Mouse (Mus musculus) layer of hippocampus, adult 2 months (tissue): ENCODE results near the gene Myl4. TPM values are rescaled to one million over a fixed set of nuclear protein-coding genes. Genes with fewer than 3 reads are reported as not detected.
A peak's percentile ranks its signal among the peaks of the same experiment; 100 is the strongest.
"Not testable (repeated sequence)": the region's sequence is repeated elsewhere in the genome, so short reads cannot be mapped to it uniquely, and the experiment has no call there.

Source experiments
- DNase-seq, 2 experiments: peaks; one replicate each; pipeline ENCODE4 v3.0.0; 2022; ENCODE audit warnings: low spot score in 2 of 2
- H3K27ac ChIP-seq: fragments of 200-600 bp; 2 replicates; pipeline ENCODE4 v1.8.1; 2022
- H3K4me3 ChIP-seq: fragments of 200-600 bp; 2 replicates; pipeline ENCODE4 v1.8.1; 2022; ENCODE audit warnings: mild to moderate bottlenecking
- CTCF ChIP-seq: fragments of 200-600 bp; conservative IDR thresholded peaks from 2 replicates; pipeline ENCODE4 v1.8.1; 2022; ENCODE audit warnings: antibody characterized with exemption, mild to moderate bottlenecking, moderate library complexity
- long read RNA-seq, 2 experiments: library from polyadenylated mRNA; stranded (forward); transcript quantifications; one replicate each; pipeline ENCODE4 v2.0.0; 2021; ENCODE audit warnings: borderline mapping rate in 2 of 2
- total RNA-seq, 2 experiments: library from RNA; stranded (reverse); gene quantifications; 2 replicates each; pipeline ENCODE4 v1.2.3; 2021

The Myl4 gene
- 1 to 10 TPM; 2.7 to 2.9 TPM for total RNA-seq
- long read RNA-seq, experiment 1, partial matches to known transcripts: 2 of 3 reads
- long read RNA-seq, experiment 1, other reads (novel, unspliced or antisense): 1 of 3 reads
- long read RNA-seq, experiment 2, partial matches to known transcripts: 2 of 5 reads
- long read RNA-seq, experiment 2, other reads (novel, unspliced or antisense): 3 of 5 reads

DNA sequence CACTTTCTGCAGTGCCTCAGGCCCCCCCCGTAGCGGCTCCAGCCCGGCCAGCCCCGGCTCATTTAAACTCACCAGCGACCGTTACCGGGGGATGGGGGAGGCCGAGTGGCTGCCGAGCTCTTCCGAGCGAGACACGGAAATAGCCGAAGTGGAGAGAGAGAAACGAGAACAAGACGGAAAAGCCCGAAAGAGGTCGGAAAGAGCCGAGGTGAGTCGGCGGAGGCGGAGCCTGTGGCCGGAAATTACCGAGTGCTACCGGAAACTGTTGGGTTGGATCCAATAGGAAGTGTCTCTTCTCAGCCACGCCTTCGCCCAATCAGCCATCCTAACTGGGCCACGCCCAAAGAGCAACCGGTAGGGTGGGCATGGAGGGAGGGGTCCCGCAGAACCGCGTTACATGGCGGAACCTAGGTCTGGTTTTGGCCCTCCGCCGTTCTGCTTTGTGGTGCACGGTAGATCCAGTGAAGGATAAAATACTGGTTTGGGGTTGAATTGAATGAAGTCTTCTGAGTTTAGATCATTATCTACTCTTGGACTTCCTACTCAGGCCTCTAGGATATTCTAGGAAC is at the start of gene Myl4, which contains the start of gene Cdc27:
Gene Myl4, plus strand, starts transcription at position 258 of the 569 bp plus-strand sequence.
Gene Cdc27, minus strand, starts transcription at position 215 of the 569 bp plus-strand sequence.
- peak; percentile 99 to 100 for DNase-seq
- peak; percentile 35 for TF ChIP-seq CTCF
- Histone ChIP-seq H3K27ac (peak within 1 kb of the TSS; percentile 98), H3K4me3 (peak within 1 kb of the TSS; percentile 98)

- H3K4me3 ChIP-seq: no peak overlapping the region
- TF ChIP-seq CTCF: peak; percentile 39
These were observed 42.0 kb upstream of the Myl4 start for GRCm38 (mm10) chr11:104508455-104508854.

GRCm38 (mm10) chr11:104510606-104511005 is 39.9 kb upstream of the Myl4 start:
- TF ChIP-seq CTCF: peak; percentile 73
- Histone ChIP-seq H3K4me3 (no peak overlapping the region), H3K27ac (no peak overlapping the region)
- DNase-seq: peak in 1 of 2 experiments; percentile 31

More at GRCm38 (mm10) chr11:104508455-104508854, 42.0 kb upstream of the Myl4 start:
- no peak overlapping the region for H3K27ac ChIP-seq
- DNase-seq: no peak

DNA sequence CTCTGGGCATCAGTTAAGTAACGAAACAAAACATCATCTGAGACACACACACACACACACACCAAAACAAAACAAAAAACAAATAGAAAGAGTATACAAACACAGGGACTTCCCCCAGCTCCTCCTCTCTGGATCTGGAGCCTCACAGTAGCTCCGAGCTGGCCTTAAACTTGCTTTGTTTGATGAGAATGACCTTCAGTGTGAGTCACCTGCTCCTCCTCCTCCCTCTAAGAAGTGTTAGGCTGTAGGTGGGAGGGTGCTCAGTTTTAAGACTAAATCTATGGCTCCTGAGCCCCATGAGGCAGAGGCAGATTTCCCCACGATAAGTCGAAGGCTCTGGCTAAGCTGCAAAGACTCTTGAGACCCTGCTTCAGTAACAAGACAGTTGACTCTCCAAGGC is 38.0 kb upstream of the Myl4 start:
- Histone ChIP-seq H3K4me3 (no peak overlapping the region), H3K27ac (no peak overlapping the region)
- TF ChIP-seq CTCF: no peak
- no peak for DNase-seq

- Histone ChIP-seq H3K27ac (no peak overlapping the region), H3K4me3 (no peak overlapping the region)
- DNase-seq: no peak
- no peak for TF ChIP-seq CTCF
These were observed 24.5 kb upstream of the Myl4 start for GRCm38 (mm10) chr11:104525935-104526334.

DNA sequence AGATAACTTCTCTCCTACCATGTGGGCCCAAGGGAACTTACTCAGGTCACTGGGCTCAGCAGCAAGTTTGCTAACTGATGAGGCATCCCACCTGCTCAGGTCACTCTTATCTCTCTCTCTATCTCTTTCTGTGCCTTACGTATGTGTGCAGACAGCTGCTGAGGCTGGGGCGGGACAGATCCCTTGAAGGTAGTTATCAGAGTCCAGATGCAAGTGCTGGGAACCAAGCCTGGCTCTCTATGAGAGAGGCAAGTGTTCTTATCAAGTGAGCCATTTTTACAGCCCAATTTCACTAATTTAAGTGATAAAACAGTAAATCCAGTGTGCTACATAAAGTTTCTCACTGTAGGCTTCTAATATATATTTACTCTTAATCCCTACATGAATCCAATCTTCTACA is 13.6 kb upstream of the Myl4 start:
- no peak overlapping the region for H3K27ac ChIP-seq
- no peak for DNase-seq
- H3K4me3 ChIP-seq: no peak overlapping the region
- TF ChIP-seq CTCF: no peak

- no peak overlapping the region for H3K4me3 ChIP-seq
- no peak for DNase-seq
- no peak for TF ChIP-seq CTCF
- no peak overlapping the region for H3K27ac ChIP-seq
These were observed 12.4 kb upstream of the Myl4 start for GRCm38 (mm10) chr11:104537945-104538555.

DNA sequence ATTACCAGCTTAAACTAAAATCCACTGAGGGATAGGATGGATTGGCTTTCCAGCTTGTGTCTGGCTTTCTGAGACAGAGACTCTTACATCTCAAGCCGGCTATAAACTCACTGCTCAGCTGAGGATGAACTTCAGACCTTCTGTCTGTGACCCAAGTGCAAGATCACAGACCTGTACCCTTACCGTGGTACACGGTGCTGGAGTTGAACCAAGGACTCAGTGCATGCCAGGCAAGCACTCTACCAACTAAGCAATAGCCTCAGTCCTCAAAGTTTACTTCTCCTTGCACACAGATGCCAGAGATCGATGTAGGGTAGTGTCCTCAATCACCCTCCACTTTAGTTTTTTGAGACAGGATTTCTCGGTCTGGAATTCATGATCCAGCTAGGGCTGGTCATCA is 10.7 kb upstream of the Myl4 start:
- DNase-seq: no peak
- H3K4me3 ChIP-seq: no peak overlapping the region
- no peak for TF ChIP-seq CTCF
- H3K27ac ChIP-seq: no peak overlapping the region

DNA sequence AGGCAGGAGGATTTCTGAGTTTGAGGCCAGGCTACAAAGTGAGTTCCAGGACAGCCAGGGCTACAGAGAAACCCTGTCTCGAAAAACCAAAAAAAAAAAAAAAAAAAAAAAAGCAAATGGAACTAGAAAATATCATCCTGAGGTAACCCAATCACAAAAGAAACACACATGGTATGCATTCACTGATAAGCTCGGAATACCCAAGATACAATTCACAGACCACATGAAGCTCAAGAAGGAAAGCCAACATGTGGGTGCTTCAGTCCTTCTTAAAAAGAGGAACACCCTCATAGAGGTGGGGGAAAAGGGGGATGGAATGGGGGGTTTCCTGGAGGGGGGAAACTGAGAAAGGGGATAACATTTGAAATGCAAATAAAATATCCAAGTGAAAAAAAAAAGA is 7.1 kb upstream of the Myl4 start:
- DNase-seq, H3K4me3 ChIP-seq, H3K27ac ChIP-seq: not testable (repeated sequence)

DNA sequence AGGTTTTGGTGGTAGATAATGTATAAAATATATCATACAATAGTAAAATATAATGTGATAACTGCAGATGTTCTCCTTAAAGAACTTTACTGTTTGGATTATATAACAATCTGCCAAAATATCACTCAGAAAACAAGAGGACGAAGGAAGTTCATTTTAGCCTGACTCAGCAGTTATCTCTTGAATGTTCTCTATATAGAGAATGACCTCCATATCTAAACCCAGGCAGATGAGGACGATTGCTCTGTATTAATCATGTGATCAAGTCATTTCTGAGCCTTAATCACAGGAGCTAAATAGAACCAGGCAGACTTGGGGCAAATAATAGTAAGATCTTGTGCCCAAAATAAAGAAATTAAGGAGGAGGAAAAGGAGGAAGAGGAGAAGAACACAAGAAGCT is 6.0 kb upstream of the Myl4 start:
- DNase-seq: no peak
- Histone ChIP-seq H3K27ac (no peak overlapping the region), H3K4me3 (no peak overlapping the region)
- no peak for TF ChIP-seq CTCF

- no peak overlapping the region for H3K27ac ChIP-seq
- no peak for TF ChIP-seq CTCF
- H3K4me3 ChIP-seq: no peak overlapping the region
- DNase-seq: no peak
These were observed 3.0 kb upstream of the Myl4 start for GRCm38 (mm10) chr11:104547502-104547901.

DNA sequence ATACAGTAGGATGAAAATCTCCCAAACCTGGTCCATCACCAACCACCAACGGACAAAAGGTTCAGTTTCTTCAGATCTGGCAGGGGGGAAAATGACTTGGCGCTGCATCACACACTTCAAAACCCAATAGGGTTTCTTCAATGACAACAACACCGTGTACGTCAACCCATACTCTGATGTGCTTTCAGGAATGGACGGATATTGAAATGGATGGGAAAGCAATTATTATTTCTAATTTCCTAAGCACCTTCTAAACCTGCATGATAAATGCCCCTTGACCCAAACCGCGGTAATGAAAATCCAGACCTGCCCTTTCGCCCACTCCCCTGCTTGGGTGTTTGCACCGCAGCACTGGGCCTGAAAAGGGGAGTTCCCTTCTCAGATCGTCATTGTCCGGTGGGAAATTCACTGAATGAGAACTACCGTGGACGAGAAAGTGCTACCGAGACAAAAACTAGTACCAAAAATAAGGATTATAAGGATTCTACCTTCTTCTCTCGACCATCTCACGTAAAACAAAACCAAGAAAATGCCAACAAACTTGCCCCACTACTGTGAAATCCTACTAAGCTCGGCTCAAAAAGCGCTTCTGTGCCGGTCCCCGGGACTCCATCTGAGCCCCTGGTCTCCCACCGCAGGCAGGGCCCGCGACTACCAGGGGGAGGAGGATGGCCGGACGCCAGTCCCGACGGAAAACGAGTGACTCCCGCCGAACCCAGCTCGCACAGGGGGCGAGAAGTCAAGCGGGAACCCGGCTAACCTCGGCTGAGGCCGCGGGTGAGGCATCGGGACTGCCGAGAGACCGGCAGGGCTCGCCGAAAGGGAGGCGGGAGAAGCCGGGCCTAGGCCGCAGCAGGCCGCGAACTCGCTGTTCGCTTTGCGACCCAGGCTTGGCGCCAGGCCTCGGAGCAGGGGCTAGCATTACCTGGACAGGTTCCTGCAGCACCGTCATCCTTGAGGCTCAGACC is 741 bp upstream of the Myl4 start:
- TF ChIP-seq CTCF: no peak
- DNase-seq: peak; percentile 52 to 57

GRCm38 (mm10) chr11:104558065-104558464 is 7.6 kb downstream of the Myl4 start:
- Histone ChIP-seq H3K4me3 (no peak overlapping the region), H3K27ac (no peak overlapping the region)
- DNase-seq: no peak
- no peak for TF ChIP-seq CTCF

More for the DNA sequence above, 741 bp upstream of the Myl4 start:
- Histone ChIP-seq H3K27ac (peak overlapping the region; percentile 98), H3K4me3 (peak overlapping the region; percentile 98)
